Mouse (Mus musculus): Measurements from ENCODE around the gene Akap13.
"Not testable (repeated sequence)": the region's sequence is repeated elsewhere in the genome, so short reads cannot be mapped to it uniquely, and the experiment has no call there.

The Akap13 gene

GRCm38 (mm10) chr7:75791092-75791837, 335.9 kb downstream of the Akap13 start:
- DNase-seq (ENCODE audit: low read depth, low spot score) = not testable (repeated sequence)

DNA sequence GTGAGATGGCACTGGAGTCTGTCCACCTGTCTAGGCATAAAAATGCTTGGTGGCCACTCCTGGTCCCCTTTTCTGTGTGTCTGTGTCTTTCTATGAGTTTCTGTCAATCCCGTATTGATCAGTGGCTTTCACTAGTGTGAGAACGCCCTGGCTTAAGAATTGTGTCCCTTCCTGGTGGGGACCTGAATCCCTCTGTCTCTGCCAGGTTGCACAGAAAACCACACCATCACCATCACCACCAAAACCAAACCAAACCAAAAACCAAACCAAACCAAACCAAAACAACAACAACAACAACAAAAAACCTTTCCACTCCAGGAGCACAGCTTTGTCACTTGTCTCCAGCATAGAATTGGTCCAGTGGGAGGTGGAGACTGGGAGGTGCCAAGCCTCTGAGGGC, 337.8 kb downstream of the Akap13 start:
- no peak for DNase-seq (ENCODE audit: low read depth, low spot score)

DNA sequence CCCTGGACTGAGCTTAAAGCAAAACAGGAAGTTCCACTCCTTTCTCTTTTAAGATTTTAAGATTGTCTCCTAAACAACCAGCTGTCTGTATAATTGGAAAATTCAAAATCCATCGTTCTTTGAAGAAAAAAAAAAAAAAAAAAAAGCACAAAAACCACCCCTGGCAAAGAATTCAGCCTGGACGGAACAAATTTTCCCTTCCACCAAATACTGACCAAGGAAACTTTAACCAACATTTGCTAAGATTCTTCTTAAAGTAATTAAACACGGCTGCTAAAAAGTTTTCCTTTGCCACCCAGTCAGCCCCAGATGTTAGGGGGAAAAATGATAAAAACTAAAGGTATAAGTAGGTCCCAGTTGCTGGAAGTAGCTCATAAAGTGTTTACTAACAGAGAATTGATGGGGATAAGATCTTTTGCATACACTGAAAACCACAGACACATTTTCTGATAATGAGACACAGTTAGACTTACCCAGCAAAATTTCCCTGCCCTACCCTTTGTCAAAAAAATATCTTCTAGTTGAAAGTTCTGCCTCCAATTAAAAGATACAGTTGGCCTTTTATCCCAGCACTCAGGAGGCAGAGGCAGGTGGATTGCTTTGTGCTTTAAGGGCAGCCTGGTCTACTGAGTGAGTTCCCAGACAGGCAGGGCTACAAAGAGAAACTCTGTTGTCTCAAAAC, 338.5 kb downstream of the Akap13 start:
- no peak for DNase-seq (ENCODE audit: low read depth, low spot score)

GRCm38 (mm10) chr7:75795106-75795505, 339.8 kb downstream of the Akap13 start:
- no peak for DNase-seq (ENCODE audit: low read depth, low spot score)

DNA sequence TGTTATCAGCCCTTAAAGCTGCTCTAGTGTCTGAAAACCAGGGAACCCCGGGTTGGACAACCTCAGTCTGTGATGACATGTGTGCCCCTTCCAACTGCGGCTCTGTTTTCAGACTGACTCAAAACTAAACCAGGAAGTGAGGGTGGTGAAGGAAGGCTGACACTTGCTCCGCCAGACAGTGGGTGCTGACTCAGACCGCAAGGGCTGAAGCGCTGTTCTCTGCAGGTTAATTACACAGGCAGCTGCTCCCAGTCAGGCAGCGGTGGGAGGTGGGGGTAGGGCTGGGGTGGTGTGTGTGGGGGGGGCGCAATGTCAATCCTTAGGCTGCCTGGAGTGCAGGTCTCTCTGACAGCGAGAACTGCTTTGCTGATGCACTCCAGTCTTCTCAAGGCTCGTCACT, 341.1 kb downstream of the Akap13 start:
- no peak for DNase-seq (ENCODE audit: low read depth, low spot score)

DNA sequence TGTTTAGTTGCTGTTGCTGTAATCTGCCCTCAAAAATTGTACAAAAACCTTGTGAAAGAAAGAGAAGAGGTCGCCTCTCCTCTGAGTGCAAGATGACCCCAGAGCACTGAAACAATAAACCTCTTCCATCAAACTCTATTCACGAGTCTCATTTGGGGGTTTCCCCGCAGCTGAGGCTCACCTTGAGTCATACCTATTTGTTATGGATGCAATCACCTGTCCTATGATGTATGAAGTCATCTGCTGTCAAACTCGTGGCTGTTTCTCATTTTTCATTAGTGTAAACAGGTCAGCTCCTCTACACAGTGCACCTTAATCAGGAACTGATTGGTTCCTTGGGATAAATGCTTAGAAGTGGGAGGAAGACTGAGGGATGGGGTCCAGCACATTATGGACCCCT, 345.2 kb downstream of the Akap13 start:
- no peak for DNase-seq (ENCODE audit: low read depth, low spot score)

DNA sequence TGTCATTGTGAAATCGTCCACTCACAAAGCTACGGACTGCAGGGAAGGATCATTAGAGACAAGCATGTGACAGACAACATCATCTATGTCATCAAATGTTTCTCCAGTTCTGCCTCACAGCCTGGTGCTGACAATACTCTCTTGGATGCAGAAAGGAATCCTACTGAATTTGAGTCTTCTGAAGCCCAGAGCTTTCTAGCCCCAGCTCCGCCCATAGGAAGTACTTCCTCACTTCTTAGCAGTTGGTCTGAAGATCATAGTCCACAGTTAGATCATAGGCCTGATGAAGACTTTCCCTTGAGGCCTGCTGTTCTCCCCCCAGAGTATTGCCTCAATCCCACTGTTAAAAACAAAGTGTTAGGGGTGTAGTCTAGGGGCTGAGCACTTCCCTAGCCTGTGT, 345.7 kb downstream of the Akap13 start:
- DNase-seq (ENCODE audit: low read depth, low spot score) = no peak

GRCm38 (mm10) chr7:75801621-75802358, 346.5 kb downstream of the Akap13 start:
- DNase-seq (ENCODE audit: low read depth, low spot score) = no peak

- DNase-seq (ENCODE audit: low read depth, low spot score) = no peak
Measured at GRCm38 (mm10) chr7:75802887-75803286, 347.6 kb downstream of the Akap13 start.
